Mouse (Mus musculus) spleen, embryonic (tissue): Measurements from ENCODE around the gene Ppat.
"Not testable (repeated sequence)": the region's sequence is repeated elsewhere in the genome, so short reads cannot be mapped to it uniquely, and the experiment has no call there.

Experiments
- CTCF ChIA-PET: fragments of 350-600 bp; sonication (Branson Sonifier 250); formaldehyde crosslinking; loops from one replicate; lab custom pipeline; 2022; lab: Charles Lee

The Ppat gene

GRCm38 (mm10) chr5:76950343-76951105 is 854 bp downstream of the Ppat start:
- CTCF ChIA-PET: interaction anchor here (0.6 kb wide), 1 partner anchor 23 kb away, joined by 3 read pairs; no protein-coding TSS in a partner anchor

DNA sequence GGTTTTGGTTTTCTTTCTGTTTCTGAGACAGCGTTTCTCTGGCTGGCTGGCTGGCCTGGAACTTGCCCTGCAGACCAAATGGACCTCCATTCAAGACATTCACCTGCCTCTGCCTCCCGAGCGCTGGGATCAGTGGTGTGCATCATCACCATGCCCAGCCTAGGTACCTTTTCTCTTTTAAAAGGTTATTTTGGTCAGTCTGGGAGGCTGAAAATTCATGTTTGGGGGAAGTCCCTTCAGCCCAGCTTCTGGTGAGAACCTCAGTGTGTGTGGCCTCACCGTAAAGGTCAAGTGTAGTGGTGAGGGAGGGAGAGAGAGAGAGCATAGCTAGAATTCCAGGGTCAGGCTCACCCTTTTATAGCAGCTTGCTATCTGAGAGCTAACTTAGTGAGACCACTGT is 3.6 kb downstream of the Ppat start:
- CTCF ChIA-PET: no interaction called here

- CTCF ChIA-PET: no interaction called here
Measured at GRCm38 (mm10) chr5:76947142-76947541, 4.2 kb downstream of the Ppat start.

- CTCF ChIA-PET: no interaction called here
Measured at GRCm38 (mm10) chr5:76945678-76946033, 5.7 kb downstream of the Ppat start.

DNA sequence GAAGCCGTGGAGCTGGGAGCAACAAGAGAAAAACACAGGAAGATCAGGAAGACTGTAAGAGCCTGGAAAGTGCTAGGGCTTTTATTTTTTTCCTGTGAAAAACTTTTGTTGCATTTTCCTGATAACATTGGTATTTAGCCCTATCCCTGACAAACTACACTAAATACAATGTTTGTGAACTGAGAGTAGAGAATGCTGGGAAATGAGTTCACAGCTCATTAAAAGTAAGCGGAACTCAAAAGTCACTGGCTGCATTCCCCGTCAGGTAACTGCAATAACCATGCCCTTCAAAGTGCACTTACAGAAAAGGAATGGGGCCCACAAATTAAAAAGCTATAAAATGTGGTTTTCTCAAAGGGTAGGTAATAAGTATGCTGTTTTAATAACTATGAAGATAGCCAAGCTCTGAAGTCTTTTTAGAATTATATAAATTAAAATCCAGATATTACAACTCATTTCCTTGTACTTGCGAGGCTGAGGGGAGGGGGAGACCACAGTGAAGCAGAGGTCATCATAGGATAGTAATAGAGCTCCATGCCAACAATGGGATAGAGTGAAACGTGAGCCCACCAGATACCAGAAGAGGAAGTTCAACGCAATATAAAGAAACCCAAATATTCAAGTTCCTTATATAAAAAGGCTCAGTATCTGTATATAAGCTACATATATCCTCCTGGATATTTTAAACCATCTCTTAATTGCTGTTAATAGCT is 6.3 kb downstream of the Ppat start:
- CTCF ChIA-PET: no interaction called here

DNA sequence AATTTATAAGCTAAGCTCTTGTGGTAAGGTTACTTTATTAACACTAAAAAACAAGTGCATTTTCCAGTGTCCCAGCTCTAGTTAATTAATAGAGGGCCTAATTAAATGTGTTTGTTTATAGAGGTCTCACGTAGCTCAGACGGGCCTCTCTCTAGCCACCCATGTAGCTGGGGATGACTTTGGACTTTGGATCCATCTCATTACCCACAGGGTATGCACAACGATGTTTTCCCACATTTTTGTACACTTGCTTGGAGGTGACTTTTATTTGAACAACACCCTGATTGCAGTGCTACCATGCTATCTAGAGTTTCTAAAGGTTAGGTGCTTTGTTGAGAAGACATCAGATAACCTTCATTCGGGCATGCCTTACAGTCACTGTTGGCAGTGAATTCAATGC is 8.9 kb downstream of the Ppat start:
- CTCF ChIA-PET: no interaction called here

DNA sequence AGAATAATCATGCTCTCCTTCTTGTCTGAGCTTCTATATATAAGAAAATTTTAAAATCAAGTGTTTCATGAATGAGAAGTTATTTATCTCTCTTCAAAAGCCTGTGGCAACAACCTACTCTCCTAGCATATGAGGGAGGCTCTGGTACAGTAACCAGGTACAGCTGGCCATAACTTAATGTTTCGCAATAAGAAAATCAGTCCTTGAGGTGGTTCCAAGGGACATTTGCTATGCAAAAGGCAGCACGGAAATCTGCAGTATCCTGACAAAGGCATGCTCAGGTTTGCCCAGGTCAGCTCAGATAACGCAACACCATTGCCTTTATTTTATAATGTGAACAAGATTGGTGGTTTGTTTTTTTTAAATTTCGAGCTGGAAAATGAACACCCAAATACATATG is 9.4 kb downstream of the Ppat start:
- CTCF ChIA-PET: no interaction called here

GRCm38 (mm10) chr5:76939717-76940116 is 11.7 kb downstream of the Ppat start:
- CTCF ChIA-PET: no interaction called here

- CTCF ChIA-PET: no interaction called here
Measured at GRCm38 (mm10) chr5:76929180-76929877, 22.0 kb downstream of the Ppat start.

GRCm38 (mm10) chr5:76928124-76928832 is 23.1 kb downstream of the Ppat start:
- CTCF ChIA-PET: interaction anchor here (0.6 kb wide), 1 partner anchor 22 kb away, joined by 3 read pairs; no protein-coding TSS in a partner anchor

DNA sequence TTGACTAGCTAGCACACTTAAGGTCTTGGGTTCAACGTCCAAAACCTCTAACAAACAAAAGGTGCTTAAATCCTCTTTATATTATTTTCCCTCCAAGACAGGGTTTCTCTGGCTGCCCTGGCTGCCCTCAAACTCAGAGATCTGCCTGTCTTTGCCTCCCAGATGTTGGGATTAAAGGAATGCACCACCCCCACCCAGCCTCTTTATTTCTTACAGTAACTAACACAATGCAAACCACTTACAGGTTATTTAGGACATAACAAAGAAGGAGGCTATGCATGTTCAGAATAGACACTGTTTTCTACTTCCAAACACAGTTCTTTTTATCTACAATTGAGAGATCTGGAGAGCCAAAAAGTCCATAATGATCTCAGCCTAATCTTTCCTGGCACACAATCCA is 27.1 kb downstream of the Ppat start:
- CTCF ChIA-PET: no interaction called here

GRCm38 (mm10) chr5:76923428-76923827 is 27.9 kb downstream of the Ppat start:
- CTCF ChIA-PET: no interaction called here

- CTCF ChIA-PET: no interaction called here
Measured at GRCm38 (mm10) chr5:76922833-76923232, 28.5 kb downstream of the Ppat start.

GRCm38 (mm10) chr5:76912522-76912921 is 38.9 kb downstream of the Ppat start:
- CTCF ChIA-PET: not testable (repeated sequence)

DNA sequence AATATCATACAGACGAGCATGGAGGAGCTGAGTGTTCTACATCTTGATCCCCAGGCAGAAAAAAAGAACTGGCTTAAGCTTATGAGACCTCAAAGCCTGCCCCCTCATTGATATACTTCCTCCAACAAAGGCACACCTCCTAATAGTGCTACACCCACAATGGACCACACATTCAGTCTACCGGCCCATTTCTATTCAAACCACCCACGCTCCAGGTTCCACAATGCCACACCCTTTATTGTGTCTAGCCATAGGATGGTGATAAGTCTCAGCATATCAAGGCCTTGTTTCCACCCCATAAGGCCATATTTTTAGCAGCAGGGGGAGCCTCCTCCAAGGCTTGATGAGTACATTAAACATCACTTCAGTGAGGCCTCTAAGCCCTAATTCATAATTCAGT is 40.6 kb downstream of the Ppat start:
- CTCF ChIA-PET: no interaction called here

GRCm38 (mm10) chr5:76906155-76906499 is 45.3 kb downstream of the Ppat start:
- CTCF ChIA-PET: no interaction called here

DNA sequence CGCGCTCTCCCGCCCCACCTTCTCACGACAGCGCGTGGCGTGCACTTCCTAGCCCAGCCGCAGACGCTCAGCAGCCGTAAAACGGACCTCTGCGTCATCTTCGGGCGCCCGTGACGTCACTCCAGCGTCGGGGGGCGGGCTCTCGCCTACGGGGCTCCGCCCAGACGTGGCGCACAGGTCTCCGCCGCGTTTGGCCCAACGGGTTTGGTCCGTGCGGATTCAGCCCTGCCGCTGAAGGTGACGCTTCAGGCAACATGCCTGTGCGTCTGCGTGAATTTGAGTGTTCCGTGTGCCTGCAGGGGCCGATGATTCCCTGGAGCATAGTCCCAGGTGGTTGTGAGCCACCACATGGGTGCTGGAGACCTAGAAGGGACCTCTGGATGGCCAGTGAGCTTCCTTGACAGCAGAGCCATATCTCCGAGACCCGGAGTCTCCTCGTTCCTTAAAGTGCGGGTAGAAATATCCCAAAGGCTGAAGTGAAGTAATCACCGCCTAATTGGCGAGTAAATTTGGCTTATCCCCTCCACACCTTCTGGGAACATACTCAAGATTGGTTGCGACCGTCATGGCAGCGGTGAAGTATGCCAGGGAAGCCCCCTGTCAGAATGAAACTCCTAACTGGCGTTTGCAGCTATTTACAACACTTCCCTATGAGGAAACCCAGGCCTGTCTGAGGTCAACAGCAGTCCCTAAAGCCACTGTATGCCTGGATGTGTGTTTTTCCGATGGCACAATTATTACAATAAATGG is 45.8 kb downstream of the Ppat start, which contains the start of gene Aasdh:
Aasdh (minus strand) TSS at position 110 of the 750 bp plus-strand sequence.
- CTCF ChIA-PET: no interaction called here

DNA sequence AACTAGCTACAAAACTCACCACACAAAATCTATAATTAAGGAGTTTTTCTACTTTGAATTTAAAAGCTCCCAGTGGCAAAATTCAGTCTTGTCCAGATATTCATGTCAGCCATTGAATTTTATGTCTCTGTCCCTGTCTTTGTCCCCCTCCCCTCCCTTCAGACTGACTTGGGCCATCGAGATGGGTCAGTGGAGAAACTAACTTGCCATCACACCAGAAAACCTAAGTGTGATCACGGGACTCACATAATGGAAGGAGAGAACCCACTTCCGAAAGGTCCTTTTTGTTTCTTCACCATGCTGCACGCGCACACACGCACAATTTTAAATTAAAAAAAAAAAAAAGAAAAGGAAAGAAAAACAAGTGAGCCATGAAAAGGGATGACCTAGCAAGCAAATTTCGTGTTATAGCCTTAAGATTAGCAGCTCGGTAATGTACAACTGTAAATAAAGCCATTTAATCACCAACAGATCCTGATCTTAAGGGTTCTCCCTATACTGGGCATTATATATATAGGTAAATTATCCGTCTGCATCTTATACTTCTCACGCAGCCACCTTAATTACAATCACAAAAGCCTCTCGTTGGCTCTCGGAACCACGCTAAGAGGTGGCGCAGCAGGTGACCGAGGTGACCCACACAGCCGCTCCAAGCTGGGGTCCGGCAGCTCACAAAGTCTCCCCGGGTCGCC is 46.5 kb downstream of the Ppat start:
- CTCF ChIA-PET: no interaction called here

GRCm38 (mm10) chr5:76902131-76902530 is 49.2 kb downstream of the Ppat start:
- CTCF ChIA-PET: no interaction called here

DNA sequence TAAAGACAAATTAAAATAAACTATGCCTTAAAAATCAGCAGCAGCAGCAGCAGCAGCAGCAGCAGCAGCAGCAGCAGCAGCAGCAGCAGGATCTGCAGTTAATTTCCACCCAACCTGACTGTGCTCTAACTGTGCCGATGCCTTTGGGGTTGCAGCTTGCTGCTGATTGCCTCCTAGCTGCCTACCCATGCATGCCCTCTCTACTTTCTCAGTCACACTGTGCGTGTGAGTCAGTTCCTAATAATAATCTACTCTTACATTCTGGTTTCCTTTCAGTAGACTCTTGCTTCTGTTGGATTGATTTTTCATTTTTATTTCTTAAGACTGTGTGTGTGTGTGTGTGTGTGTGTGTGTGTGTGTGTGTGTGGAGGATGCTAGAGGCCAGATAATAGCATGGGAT is 58.3 kb downstream of the Ppat start:
- CTCF ChIA-PET: no interaction called here

- CTCF ChIA-PET: no interaction called here
Measured at GRCm38 (mm10) chr5:76892608-76893007, 58.8 kb downstream of the Ppat start.
